Mouse (Mus musculus): ENCODE data around the gene Renbp. TPM values are rescaled to one million over a fixed set of nuclear protein-coding genes. Genes with fewer than 3 reads are reported as not detected.
A peak's percentile ranks its signal among the peaks of the same experiment; 100 is the strongest.

Gene Renbp
- polyA plus RNA-seq, 1 experiment from 2014 or later, result 788 TPM

DNA sequence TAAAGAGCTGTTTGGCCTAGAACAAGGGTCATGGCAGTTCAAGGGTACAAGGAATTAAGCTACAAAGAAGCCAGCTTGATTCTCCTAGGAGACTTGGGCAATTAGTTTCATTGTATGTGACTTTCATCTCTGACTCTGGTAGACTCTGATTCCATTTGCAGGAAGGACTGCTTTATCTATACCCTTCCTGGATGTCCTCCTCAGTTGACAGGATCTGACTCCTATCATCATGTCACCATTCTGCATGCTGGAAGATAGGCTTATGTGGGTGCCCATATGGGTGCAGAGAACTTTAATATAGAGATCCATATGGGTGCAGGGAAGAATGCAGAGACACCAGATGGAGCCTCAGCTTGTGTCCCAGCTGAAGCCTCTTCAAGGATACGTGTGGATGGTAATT lies 38.5 kb upstream of the Renbp start:
- H3K9ac ChIP-seq (ENCODE audit: low read depth, low read length), result no peak overlapping the region
- H3K36me3 ChIP-seq (ENCODE audit: control insufficient read depth, insufficient read depth), result no peaks in the 10 kb centered on the region
- no peak overlapping the region for H3K4me3 ChIP-seq (ENCODE audit: low read depth, low read length)
- H3K27ac ChIP-seq (ENCODE audit: low read depth, low read length), result no peak overlapping the region
- no peaks in the 10 kb centered on the region for H3K9me3 ChIP-seq (ENCODE audit: control insufficient read depth)
- H3K27me3 ChIP-seq (replicated peaks; ENCODE audit: control insufficient read depth, insufficient read depth, low read length), result no peaks in the 10 kb centered on the region
- ATAC-seq, result no peak
- H3K4me2 ChIP-seq (replicated peaks; ENCODE audit: low read depth), result no peak overlapping the region
- TF ChIP-seq CTCF (IDR thresholded peaks at IDR 0.05; ENCODE audit: low read depth), result no peak
- no peaks in the 10 kb centered on the region for H3K4me1 ChIP-seq (replicated peaks; ENCODE audit: control insufficient read depth, insufficient read depth, low read length)
- 84% methylated on average over 1 of the region's 1 CpGs for WGBS

GRCm38 (mm10) chrX:73967177-73968075 lies 36.8 kb upstream of the Renbp start:
- ATAC-seq, result peak; percentile 86
- Histone ChIP-seq H3K36me3 (ENCODE audit: control insufficient read depth, insufficient read depth) (no peaks in the 10 kb centered on the region), H3K4me3 (ENCODE audit: low read depth, low read length) (peak overlapping the region; percentile 70), H3K9me3 (ENCODE audit: control insufficient read depth) (no peaks in the 10 kb centered on the region), H3K27ac (ENCODE audit: low read depth, low read length) (peak overlapping the region; percentile 98), H3K27me3 (replicated peaks; ENCODE audit: control insufficient read depth, insufficient read depth, low read length) (no peaks in the 10 kb centered on the region), H3K9ac (ENCODE audit: low read depth, low read length) (peak overlapping the region; percentile 71), H3K4me2 (replicated peaks; ENCODE audit: low read depth) (peak overlapping the region; percentile 54), H3K4me1 (replicated peaks; ENCODE audit: control insufficient read depth, insufficient read depth, low read length) (no peaks in the 10 kb centered on the region)
- no peak for TF ChIP-seq CTCF (IDR thresholded peaks at IDR 0.05; ENCODE audit: low read depth)
- 11% methylated on average over 60 of the region's 60 CpGs for WGBS

- Histone ChIP-seq H3K36me3 (ENCODE audit: control insufficient read depth, insufficient read depth) (no peaks in the 10 kb centered on the region), H3K4me2 (replicated peaks; ENCODE audit: low read depth) (peak within 1 kb of the TSS; percentile 61), H3K9me3 (ENCODE audit: control insufficient read depth) (no peaks in the 10 kb centered on the region), H3K27ac (ENCODE audit: low read depth, low read length) (peak within 1 kb of the TSS; percentile 98), H3K4me1 (replicated peaks; ENCODE audit: control insufficient read depth, insufficient read depth, low read length) (no peaks in the 10 kb centered on the region), H3K27me3 (replicated peaks; ENCODE audit: control insufficient read depth, insufficient read depth, low read length) (no peaks in the 10 kb centered on the region), H3K9ac (ENCODE audit: low read depth, low read length) (peak within 1 kb of the TSS; percentile 71), H3K4me3 (ENCODE audit: low read depth, low read length) (peak within 1 kb of the TSS; percentile 70)
- 19% methylated on average over 58 of the region's 58 CpGs for WGBS
- no peak for TF ChIP-seq CTCF (IDR thresholded peaks at IDR 0.05; ENCODE audit: low read depth)
- ATAC-seq, result peak; percentile 73
Measured at GRCm38 (mm10) chrX:73966248-73967176, 35.9 kb upstream of the Renbp start, which contains the start of gene Hcfc1. Gene Hcfc1, minus strand, starts transcription at chrX:73966357.

DNA sequence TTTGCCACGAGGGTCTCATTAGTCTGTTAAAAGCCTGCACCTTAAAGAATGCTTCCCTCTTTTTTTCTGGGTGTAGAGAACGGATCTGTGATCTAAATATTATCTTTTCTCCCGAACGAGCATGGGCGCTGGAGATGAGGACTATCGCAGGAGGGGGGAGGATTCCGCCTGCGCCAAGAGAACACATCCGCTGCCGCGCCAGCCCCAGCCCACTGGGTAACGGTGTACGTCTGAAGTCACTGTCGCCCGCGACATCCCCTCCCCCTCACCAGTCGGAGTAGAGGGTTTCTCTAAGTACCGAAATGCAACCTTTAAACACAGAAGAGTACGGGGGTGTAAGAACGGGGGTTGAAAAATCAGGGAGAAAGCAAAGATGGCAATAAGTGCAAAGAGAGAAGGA lies 34.7 kb upstream of the Renbp start:
- Histone ChIP-seq H3K4me1 (replicated peaks; ENCODE audit: control insufficient read depth, insufficient read depth, low read length) (no peaks in the 10 kb centered on the region), H3K9ac (ENCODE audit: low read depth, low read length) (peak overlapping the region; percentile 71), H3K36me3 (ENCODE audit: control insufficient read depth, insufficient read depth) (no peaks in the 10 kb centered on the region; the same call in 1 of the 2 replicates), H3K9me3 (ENCODE audit: control insufficient read depth) (no peaks in the 10 kb centered on the region), H3K27ac (ENCODE audit: low read depth, low read length) (no peak overlapping the region), H3K4me3 (ENCODE audit: low read depth, low read length) (peak overlapping the region; percentile 70), H3K27me3 (replicated peaks; ENCODE audit: control insufficient read depth, insufficient read depth, low read length) (no peaks in the 10 kb centered on the region), H3K4me2 (replicated peaks; ENCODE audit: low read depth) (peak overlapping the region; percentile 61)
- 20% methylated on average over 20 of the region's 20 CpGs for WGBS
- ATAC-seq, result no peak
- no peak for TF ChIP-seq CTCF (IDR thresholded peaks at IDR 0.05; ENCODE audit: low read depth)

- Histone ChIP-seq H3K27ac (ENCODE audit: low read depth, low read length) (no peak overlapping the region; the same call in 1 of the 2 replicates), H3K9me3 (ENCODE audit: control insufficient read depth) (no peaks in the 10 kb centered on the region), H3K27me3 (replicated peaks; ENCODE audit: control insufficient read depth, insufficient read depth, low read length) (no peaks in the 10 kb centered on the region), H3K4me2 (replicated peaks; ENCODE audit: low read depth) (peak overlapping the region; percentile 61), H3K36me3 (ENCODE audit: control insufficient read depth, insufficient read depth) (peaks cover 3% of the 10 kb centered on the region; the same call in 1 of the 2 replicates), H3K9ac (ENCODE audit: low read depth, low read length) (no peak overlapping the region), H3K4me3 (ENCODE audit: low read depth, low read length) (peak overlapping the region; percentile 70), H3K4me1 (replicated peaks; ENCODE audit: control insufficient read depth, insufficient read depth, low read length) (no peaks in the 10 kb centered on the region)
- WGBS, result 17% methylated on average over 2 of the region's 3 CpGs
- no peak for TF ChIP-seq CTCF (IDR thresholded peaks at IDR 0.05; ENCODE audit: low read depth)
- ATAC-seq, result no peak
Measured at GRCm38 (mm10) chrX:73964363-73964762, 33.7 kb upstream of the Renbp start.

DNA sequence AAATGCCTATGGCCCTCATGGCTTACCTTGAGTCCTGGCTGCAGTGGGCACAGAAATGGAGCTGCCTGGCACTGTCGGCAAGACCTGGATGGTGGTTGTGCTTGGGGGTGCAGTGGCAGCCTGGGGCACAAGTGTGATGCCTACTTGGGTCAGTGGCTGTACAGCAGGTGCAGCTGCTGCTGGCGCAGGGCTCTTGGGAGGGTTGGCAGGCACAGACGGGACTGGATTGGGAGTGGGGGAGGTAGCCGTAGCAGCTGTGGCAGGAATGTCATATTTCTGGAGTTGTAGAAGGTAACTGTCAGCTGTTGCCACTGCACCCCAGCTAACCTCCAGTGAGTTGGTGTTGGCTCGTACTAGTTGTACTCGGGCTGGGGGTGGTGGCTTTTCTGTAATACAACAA lies 24.3 kb upstream of the Renbp start:
- Histone ChIP-seq H3K4me3 (ENCODE audit: low read depth, low read length) (no peak overlapping the region), H3K27me3 (replicated peaks; ENCODE audit: control insufficient read depth, insufficient read depth, low read length) (no peaks in the 10 kb centered on the region), H3K9me3 (ENCODE audit: control insufficient read depth) (no peaks in the 10 kb centered on the region), H3K9ac (ENCODE audit: low read depth, low read length) (no peak overlapping the region), H3K36me3 (ENCODE audit: control insufficient read depth, insufficient read depth) (peaks cover 59% of the 10 kb centered on the region), H3K4me1 (replicated peaks; ENCODE audit: control insufficient read depth, insufficient read depth, low read length) (no peaks in the 10 kb centered on the region), H3K27ac (ENCODE audit: low read depth, low read length) (no peak overlapping the region), H3K4me2 (replicated peaks; ENCODE audit: low read depth) (no peak overlapping the region)
- WGBS, result 92% methylated on average over 6 of the region's 6 CpGs
- TF ChIP-seq CTCF (IDR thresholded peaks at IDR 0.05; ENCODE audit: low read depth), result no peak
- no peak for ATAC-seq
